Mouse (Mus musculus): ENCODE measurements around the gene C1qtnf4. TPM values are rescaled to one million over a fixed set of nuclear protein-coding genes. Genes with fewer than 3 reads are reported as not detected.

Gene C1qtnf4
- 20.6 and 22.5 TPM in 2 replicates for polyA plus RNA-seq (2014; fragmentation: Nextera tagmentation; extraction: Ambion mirVana)

DNA sequence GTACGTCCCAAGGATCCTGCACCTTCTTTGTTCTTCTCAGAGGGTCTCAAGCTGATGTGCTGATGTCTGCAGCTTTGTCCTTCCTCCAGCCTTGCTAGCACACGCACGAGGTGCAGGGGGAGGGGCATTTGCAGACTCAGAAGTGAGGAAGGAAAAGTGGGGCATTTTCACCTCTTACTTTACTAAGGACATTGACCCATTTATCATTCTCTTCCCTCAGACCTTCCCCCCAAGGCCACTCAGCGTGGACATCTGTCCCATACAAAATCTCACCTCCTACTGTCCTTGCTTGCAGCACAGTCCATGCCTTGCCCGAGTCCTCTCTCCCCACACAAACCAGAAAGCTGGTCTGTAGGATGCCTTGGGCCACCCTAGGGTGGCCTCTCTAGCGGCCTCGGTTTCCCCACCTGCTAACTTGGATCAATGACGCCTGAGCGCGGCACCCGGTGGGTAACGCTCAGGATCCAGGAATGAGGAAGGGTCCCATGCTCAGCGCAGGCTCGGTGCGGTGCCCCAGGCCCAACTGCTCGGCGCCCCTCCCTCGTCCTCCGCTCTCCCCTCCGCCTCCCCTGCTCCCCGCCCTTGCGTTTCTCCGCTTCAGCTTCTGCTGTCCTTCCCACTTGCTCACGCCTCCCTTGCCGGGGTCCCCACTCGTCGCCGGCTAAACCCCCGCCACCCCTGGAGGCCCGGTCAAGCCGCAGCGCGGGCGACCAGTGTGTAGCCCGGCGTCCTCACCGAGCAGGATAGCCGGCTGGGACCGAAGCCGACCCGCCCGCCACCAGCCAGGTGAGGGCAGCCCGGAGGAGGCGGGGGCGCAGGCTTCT, at the start of gene C1qtnf4:
C1qtnf4 (plus strand) TSS at position 643 of the 824 bp plus-strand sequence.
- Histone ChIP-seq H3K4me1 (ENCODE audit: control insufficient read depth, insufficient read depth, low read length) (peaks cover 5% of the 10 kb centered on the region; the same call in 1 of the 2 replicates), H3K9me3 (ENCODE audit: control insufficient read depth, low read length) (no peaks in the 10 kb centered on the region), H3K4me2 (ENCODE audit: low read depth) (peak within 1 kb of the TSS; percentile 90), H3K27ac (ENCODE audit: low read depth, low read length) (0 out of 2 replicates have a peak within 1 kb of the TSS, but pooled peaks have one; percentile 27), H3K27me3 (ENCODE audit: control insufficient read depth, insufficient read depth, low read length) (peaks cover 39% of the 10 kb centered on the region), H3K9ac (ENCODE audit: low read length) (peak within 1 kb of the TSS; percentile 72), H3K36me3 (ENCODE audit: control insufficient read depth, insufficient read depth, low read length) (no peaks in the 10 kb centered on the region), H3K4me3 (ENCODE audit: low read depth, low read length) (peak within 1 kb of the TSS; percentile 55)
- peak; percentile 63 for DNase-seq (ENCODE audit: low spot score)
- peak; percentile 56 for ATAC-seq (ENCODE audit: insufficient read depth, low FRiP score, low TSS enrichment)
- under 1% methylated on average over 44 of the region's 45 CpGs for WGBS

DNA sequence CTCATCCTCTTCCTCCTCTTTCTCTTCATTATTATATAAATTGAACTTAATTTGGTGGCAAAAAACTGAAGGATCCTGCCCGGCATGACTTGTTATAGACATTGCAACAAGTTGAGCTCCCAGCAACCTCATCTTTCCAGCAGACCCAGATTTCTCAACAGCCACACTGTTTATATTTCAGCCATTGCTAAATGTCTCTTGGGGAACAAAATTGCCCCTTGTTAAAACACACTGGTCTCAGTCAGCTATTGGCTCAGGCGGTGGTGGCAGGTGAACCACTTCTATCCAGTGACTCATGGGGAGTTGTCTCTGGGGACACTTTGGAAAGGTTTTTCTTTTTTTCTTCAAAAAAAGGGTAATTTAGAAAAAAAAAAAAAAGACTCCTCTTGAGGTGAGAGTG, 47.0 kb upstream of the C1qtnf4 start:
- no peak for DNase-seq (ENCODE audit: low spot score)
- Histone ChIP-seq H3K27ac (ENCODE audit: low read depth, low read length) (no peak overlapping the region), H3K36me3 (ENCODE audit: control insufficient read depth, insufficient read depth, low read length) (no peaks in the 10 kb centered on the region), H3K27me3 (ENCODE audit: control insufficient read depth, insufficient read depth, low read length) (no peaks in the 10 kb centered on the region), H3K4me1 (ENCODE audit: control insufficient read depth, insufficient read depth, low read length) (no peaks in the 10 kb centered on the region), H3K4me2 (ENCODE audit: low read depth) (no peak overlapping the region), H3K9me3 (ENCODE audit: control insufficient read depth, low read length) (no peaks in the 10 kb centered on the region), H3K9ac (ENCODE audit: low read length) (no peak overlapping the region), H3K4me3 (ENCODE audit: low read depth, low read length) (no peak overlapping the region)
- no peak for ATAC-seq (ENCODE audit: insufficient read depth, low FRiP score, low TSS enrichment)
- WGBS: 90% methylated on average over 2 of the region's 2 CpGs

DNA sequence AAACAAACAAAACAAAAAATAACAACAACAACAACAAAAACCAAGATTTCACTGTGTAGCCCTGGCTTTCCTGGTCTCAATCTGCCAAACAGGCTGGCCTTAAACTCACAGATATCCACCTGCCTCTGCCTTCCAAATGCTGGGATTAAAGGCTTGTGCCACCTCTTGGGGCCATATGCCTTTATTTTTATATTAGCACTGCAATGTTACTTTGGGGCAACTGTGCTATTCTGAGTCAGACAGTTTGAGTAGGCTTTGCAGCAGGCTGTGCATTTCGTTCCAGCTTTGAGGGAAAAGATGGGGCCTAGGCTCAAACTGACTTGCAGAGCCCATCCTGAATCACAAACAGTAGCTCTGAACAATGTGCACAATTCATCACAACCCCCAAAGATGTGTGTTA, 42.0 kb upstream of the C1qtnf4 start:
- Histone ChIP-seq H3K4me1 (ENCODE audit: control insufficient read depth, insufficient read depth, low read length) (no peaks in the 10 kb centered on the region), H3K4me3 (ENCODE audit: low read depth, low read length) (no peak overlapping the region), H3K9me3 (ENCODE audit: control insufficient read depth, low read length) (no peaks in the 10 kb centered on the region), H3K27ac (ENCODE audit: low read depth, low read length) (no peak overlapping the region), H3K9ac (ENCODE audit: low read length) (no peak overlapping the region), H3K27me3 (ENCODE audit: control insufficient read depth, insufficient read depth, low read length) (no peaks in the 10 kb centered on the region), H3K36me3 (ENCODE audit: control insufficient read depth, insufficient read depth, low read length) (no peaks in the 10 kb centered on the region), H3K4me2 (ENCODE audit: low read depth) (no peak overlapping the region)
- WGBS: 69% methylated on average over 1 of the region's 1 CpGs
- DNase-seq (ENCODE audit: low spot score): no peak
- ATAC-seq (ENCODE audit: insufficient read depth, low FRiP score, low TSS enrichment): no peak

DNA sequence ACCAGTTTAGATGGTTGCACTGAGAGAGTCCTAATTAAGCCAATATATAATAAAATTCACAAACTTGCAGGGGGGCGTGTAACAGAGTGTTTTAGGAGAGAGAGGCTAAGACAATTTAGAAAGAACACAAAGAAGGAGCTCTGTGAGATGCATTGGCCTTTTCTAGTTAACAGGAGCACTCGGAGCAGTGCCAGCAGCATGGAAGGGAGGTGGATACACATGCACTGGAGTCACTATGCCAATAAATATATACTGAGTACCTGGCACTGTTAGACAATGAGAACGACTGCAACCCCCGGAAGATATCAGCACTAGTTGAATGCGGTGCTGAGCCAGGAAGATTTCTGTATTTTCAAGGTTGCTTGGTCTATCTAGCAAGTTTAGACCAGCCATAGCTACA, 41.4 kb upstream of the C1qtnf4 start:
- H3K36me3 ChIP-seq (ENCODE audit: control insufficient read depth, insufficient read depth, low read length): no peaks in the 10 kb centered on the region
- H3K27ac ChIP-seq (ENCODE audit: low read depth, low read length): no peak overlapping the region
- no peaks in the 10 kb centered on the region for H3K9me3 ChIP-seq (ENCODE audit: control insufficient read depth, low read length)
- ATAC-seq (ENCODE audit: insufficient read depth, low FRiP score, low TSS enrichment): no peak
- no peak overlapping the region for H3K4me3 ChIP-seq (ENCODE audit: low read depth, low read length)
- H3K27me3 ChIP-seq (ENCODE audit: control insufficient read depth, insufficient read depth, low read length): no peaks in the 10 kb centered on the region
- H3K4me1 ChIP-seq (ENCODE audit: control insufficient read depth, insufficient read depth, low read length): no peaks in the 10 kb centered on the region
- 80% methylated on average over 5 of the region's 5 CpGs for WGBS
- no peak overlapping the region for H3K4me2 ChIP-seq (ENCODE audit: low read depth)
- no peak overlapping the region for H3K9ac ChIP-seq (ENCODE audit: low read length)
- DNase-seq (ENCODE audit: low spot score): no peak

DNA sequence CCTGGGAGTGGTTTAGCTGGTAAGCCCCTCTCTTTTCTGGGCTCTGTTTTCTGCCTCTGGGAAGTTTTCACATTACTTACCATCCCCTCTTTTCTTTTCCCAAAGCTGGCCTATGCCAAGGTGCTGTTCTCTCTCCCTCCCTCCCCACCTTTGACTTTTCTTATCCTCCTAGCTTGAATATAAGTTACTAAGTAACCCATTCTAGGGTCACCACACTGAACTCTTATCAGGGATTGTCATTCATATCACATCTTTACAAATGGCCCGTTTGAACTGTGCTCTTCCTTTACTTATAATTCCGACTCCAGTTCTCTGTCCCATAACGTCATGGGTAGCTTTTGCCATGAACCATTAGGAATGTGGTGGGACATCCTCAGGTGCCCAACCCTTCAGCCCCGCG, 40.4 kb upstream of the C1qtnf4 start:
- no peak overlapping the region for H3K4me2 ChIP-seq (ENCODE audit: low read depth)
- no peaks in the 10 kb centered on the region for H3K4me1 ChIP-seq (ENCODE audit: control insufficient read depth, insufficient read depth, low read length)
- ATAC-seq (ENCODE audit: insufficient read depth, low FRiP score, low TSS enrichment): no peak
- no peak overlapping the region for H3K27ac ChIP-seq (ENCODE audit: low read depth, low read length)
- H3K9me3 ChIP-seq (ENCODE audit: control insufficient read depth, low read length): no peaks in the 10 kb centered on the region
- DNase-seq (ENCODE audit: low spot score): no peak
- no peaks in the 10 kb centered on the region for H3K27me3 ChIP-seq (ENCODE audit: control insufficient read depth, insufficient read depth, low read length)
- H3K4me3 ChIP-seq (ENCODE audit: low read depth, low read length): no peak overlapping the region
- no peak overlapping the region for H3K9ac ChIP-seq (ENCODE audit: low read length)
- no peaks in the 10 kb centered on the region; the same call in 1 of the 2 replicates for H3K36me3 ChIP-seq (ENCODE audit: control insufficient read depth, insufficient read depth, low read length)
- WGBS: 86% methylated on average over 5 of the region's 5 CpGs

DNA sequence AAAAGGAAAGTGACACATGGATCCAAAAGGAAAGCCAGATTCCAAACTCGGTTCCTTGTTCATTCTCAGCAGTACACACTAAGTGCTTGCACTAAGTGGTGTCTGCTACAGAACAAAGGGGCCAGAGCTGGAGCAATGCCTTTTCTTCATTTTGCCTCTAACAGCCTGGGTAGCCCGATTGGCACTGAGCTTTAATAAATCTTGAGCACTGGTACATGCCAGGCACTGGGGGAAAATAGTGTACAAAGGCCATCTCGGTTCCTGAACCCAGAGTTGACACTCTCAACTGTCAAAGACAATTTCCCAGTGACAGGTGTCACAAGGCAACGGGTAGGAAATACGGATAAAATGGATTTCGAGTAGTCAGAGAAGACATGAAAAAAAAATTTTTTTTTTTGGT, 39.5 kb upstream of the C1qtnf4 start:
- Histone ChIP-seq H3K27ac (ENCODE audit: low read depth, low read length) (0 out of 2 replicates have a peak overlapping the region, but pooled peaks have one; percentile 11), H3K36me3 (ENCODE audit: control insufficient read depth, insufficient read depth, low read length) (peaks cover 4% of the 10 kb centered on the region), H3K4me2 (ENCODE audit: low read depth) (peak overlapping the region; percentile 57), H3K4me1 (ENCODE audit: control insufficient read depth, insufficient read depth, low read length) (no peaks in the 10 kb centered on the region), H3K9ac (ENCODE audit: low read length) (peak overlapping the region; percentile 57), H3K4me3 (ENCODE audit: low read depth, low read length) (peak overlapping the region; percentile 65; the same call in 1 of the 2 replicates), H3K9me3 (ENCODE audit: control insufficient read depth, low read length) (no peaks in the 10 kb centered on the region), H3K27me3 (ENCODE audit: control insufficient read depth, insufficient read depth, low read length) (no peaks in the 10 kb centered on the region)
- no peak for DNase-seq (ENCODE audit: low spot score)
- no peak for ATAC-seq (ENCODE audit: insufficient read depth, low FRiP score, low TSS enrichment)
- WGBS: 51% methylated on average over 6 of the region's 6 CpGs

DNA sequence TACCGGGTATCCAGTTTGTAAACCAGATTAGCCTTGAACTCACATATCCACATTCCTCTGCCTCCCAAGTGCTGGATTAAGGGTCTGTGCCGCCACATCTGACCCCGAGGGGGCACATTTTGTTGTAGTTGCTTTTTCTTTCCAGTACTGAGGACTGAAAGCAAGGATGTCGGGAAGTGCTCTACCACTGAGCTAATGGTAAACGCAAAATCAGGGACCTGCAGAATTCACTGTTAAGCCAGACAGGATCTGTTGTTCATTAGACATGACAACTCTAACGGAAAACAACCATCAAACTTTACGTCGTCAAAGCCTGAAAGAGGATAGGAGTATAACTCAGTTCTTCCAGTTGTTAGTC, 39.1 kb upstream of the C1qtnf4 start:
- Histone ChIP-seq H3K27me3 (ENCODE audit: control insufficient read depth, insufficient read depth, low read length) (no peaks in the 10 kb centered on the region), H3K9ac (ENCODE audit: low read length) (peak overlapping the region; percentile 57), H3K4me2 (ENCODE audit: low read depth) (peak overlapping the region; percentile 57), H3K9me3 (ENCODE audit: control insufficient read depth, low read length) (no peaks in the 10 kb centered on the region), H3K36me3 (ENCODE audit: control insufficient read depth, insufficient read depth, low read length) (peaks cover 5% of the 10 kb centered on the region), H3K4me3 (ENCODE audit: low read depth, low read length) (peak overlapping the region; percentile 65), H3K4me1 (ENCODE audit: control insufficient read depth, insufficient read depth, low read length) (no peaks in the 10 kb centered on the region), H3K27ac (ENCODE audit: low read depth, low read length) (0 out of 2 replicates have a peak overlapping the region, but pooled peaks have one; percentile 11)
- no peak; the same call in none of the 2 replicates for ATAC-seq (ENCODE audit: insufficient read depth, low FRiP score, low TSS enrichment)
- no peak for DNase-seq (ENCODE audit: low spot score)
- WGBS: 5% methylated on average over 8 of the region's 8 CpGs

DNA sequence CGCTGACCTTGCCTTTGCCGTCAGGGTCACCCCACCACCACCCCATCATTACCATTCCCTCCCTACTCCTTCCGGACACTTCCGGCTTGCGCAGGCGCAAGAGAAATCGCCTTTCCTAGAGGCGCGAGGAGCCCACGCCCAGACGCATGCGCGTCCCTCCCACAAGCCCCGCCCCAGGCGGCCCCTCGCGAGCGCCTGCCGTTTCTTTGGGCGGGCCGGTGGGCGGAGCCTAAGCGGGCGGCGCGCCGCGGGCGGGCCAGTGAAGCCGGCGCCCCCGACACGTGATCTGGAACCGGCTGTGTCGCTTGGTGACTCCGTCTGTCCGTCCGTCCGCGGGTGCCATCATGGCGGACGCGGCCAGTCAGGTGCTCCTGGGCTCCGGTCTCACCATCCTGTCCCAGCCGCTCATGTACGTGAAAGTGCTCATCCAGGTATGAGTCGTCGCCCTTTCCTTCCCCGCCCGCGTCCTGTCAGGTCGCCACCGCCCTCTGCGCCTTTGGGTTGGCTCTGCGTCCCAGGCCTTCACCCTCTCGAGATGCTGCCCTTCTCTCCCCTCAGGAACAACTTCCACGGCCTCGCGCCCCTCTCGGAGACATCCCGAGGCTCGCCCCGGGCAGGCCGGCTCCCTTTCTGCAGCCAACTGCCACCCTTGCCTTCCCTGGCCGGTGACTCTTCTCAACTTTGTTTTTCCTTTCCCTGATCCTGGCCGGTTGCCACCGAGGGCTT, 38.5 kb upstream of the C1qtnf4 start, which contains the start of gene Mtch2:
Mtch2 (plus strand) TSS at position 201 of the 726 bp plus-strand sequence.
- Histone ChIP-seq H3K27me3 (ENCODE audit: control insufficient read depth, insufficient read depth, low read length) (no peaks in the 10 kb centered on the region), H3K27ac (ENCODE audit: low read depth, low read length) (peak within 1 kb of the TSS; percentile 79; the same call in 1 of the 2 replicates), H3K36me3 (ENCODE audit: control insufficient read depth, insufficient read depth, low read length) (peaks cover 5% of the 10 kb centered on the region), H3K4me3 (ENCODE audit: low read depth, low read length) (peak within 1 kb of the TSS; percentile 65), H3K4me2 (ENCODE audit: low read depth) (peak within 1 kb of the TSS; percentile 57), H3K9ac (ENCODE audit: low read length) (peak within 1 kb of the TSS; percentile 82), H3K9me3 (ENCODE audit: control insufficient read depth, low read length) (no peaks in the 10 kb centered on the region), H3K4me1 (ENCODE audit: control insufficient read depth, insufficient read depth, low read length) (no peaks in the 10 kb centered on the region)
- under 1% methylated on average over 58 of the region's 67 CpGs for WGBS
- peak; percentile 100 for DNase-seq (ENCODE audit: low spot score)
- peak; percentile 95 for ATAC-seq (ENCODE audit: insufficient read depth, low FRiP score, low TSS enrichment)
